Mouse (Mus musculus) bone marrow, adult 2 months (tissue): ENCODE data around the gene Timm8a2.

Source experiments
- CTCF ChIP-seq: fragments of 200-500 bp; IDR thresholded peaks from 2 replicates; pipeline ENCODE4 v1.5.1; 2011; ENCODE audit warnings: low read length, control low read depth; ENCODE audit not compliant: control insufficient read depth, insufficient read depth
- POLR2A ChIP-seq: fragments of 200-500 bp; IDR thresholded peaks from 2 replicates; pipeline ENCODE4 v1.6.1; 2011; ENCODE audit warnings: low read depth, mild to moderate bottlenecking, control low read depth, low read length, borderline replicate concordance; ENCODE audit not compliant: control insufficient read depth

DNA sequence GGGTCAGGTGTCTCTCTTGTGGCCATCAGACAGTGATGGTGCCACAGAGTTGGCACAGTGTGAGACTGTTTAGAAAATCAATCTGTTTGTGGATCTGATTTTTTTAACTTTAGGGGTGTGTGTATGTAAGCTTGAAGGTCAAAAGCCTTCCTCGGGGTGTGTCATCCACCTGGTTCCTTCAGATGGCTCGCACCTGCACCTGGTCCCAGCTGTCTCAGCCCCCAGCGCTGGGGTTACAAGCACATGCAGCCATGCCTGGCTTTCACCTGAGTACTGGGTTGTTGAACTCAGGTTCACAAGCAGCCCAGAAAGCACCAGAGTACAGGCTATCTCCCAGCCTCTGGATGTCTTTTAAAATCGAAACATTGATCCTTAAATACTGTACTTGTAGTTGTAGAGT is 40.9 kb upstream of the Timm8a2 start:
- TF ChIP-seq CTCF, result no peak
- TF ChIP-seq POLR2A, result no peak
